ENCODE assay signal across 21 mouse cellular contexts in the genomic region with DNA sequence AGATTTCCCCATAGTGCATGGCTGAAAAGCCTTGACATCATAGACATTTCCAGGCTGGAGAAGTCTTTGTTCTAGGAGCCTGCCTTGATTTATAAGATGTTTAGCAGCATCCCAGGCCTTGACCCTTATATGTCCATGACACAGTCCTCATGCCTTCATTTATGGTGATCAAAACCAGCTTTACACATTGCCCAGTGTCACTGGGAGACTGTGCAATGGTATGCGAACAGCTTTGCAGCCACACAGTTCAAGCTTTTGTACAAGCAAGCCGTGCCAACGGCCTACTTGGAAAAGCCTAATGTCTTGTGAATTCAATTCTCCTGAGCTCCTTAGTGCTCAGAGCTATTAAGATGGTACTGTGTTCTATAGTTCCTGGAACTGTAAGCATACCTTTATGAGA. TPM values are rescaled to one million over a fixed set of nuclear protein-coding genes. Genes with fewer than 3 reads are reported as not detected.
DNase-seq lines count a peak whose midpoint lies in the region; ATAC-seq lines count a peak whose summit lies in the region.
"Had no signal": no experiment of that assay in that cellular context is flagged by ENCODE, and none has a peak within 500 bp of the region (broad histone marks: within the 10 kb centered on the region; RNA-seq: fewer than 3 reads in every experiment).

No protein-coding gene starts in this region.

- H3K27ac ChIP-seq in hindbrain, embryonic 15.5 days (replicated peaks): no peak overlapping the region
- H3K27ac ChIP-seq in hindbrain, embryonic 11.5 days (ENCODE audit: low read depth, low read length): no peak overlapping the region
- 0 out of 2 replicates have a peak overlapping the region, but pooled peaks have one; percentile 17 for H3K27ac ChIP-seq in midbrain, embryonic 12.5 days (replicated peaks)
- H3K27ac ChIP-seq in midbrain, embryonic 10.5 days (replicated peaks): no peak overlapping the region
- peak overlapping the region; percentile 19; the same call in 1 of the 2 replicates for H3K27ac ChIP-seq in neural tube, embryonic 15.5 days (replicated peaks)
- H3K27ac ChIP-seq: embryonic facial prominence, embryonic 15.5 days; limb, embryonic 13.5 days; liver, embryonic 13.5 days; lung, embryonic 15.5 days; macrophage had no signal

- 42% methylated on average over 3 of the region's 3 CpGs for WGBS in hindbrain, embryonic 15.5 days
- 83% methylated on average over 3 of the region's 3 CpGs for WGBS in hindbrain, embryonic 11.5 days
- 76% methylated on average over 3 of the region's 3 CpGs for WGBS in midbrain, embryonic 12.5 days
- 87% methylated on average over 3 of the region's 3 CpGs for WGBS in midbrain, embryonic 10.5 days
- WGBS in neural tube, embryonic 15.5 days: 31% methylated on average over 3 of the region's 3 CpGs

- ATAC-seq in hindbrain, embryonic 15.5 days (ENCODE audit: low FRiP score, low read depth): peak; percentile 59; the same call in 1 of the 2 replicates
- no peak for ATAC-seq in hindbrain, embryonic 11.5 days (ENCODE audit: low FRiP score)
- ATAC-seq in midbrain, embryonic 12.5 days (ENCODE audit: low FRiP score, low read depth): no peak
- 0 out of 2 replicates have a peak, but pooled peaks have one; percentile 35 for ATAC-seq in neural tube, embryonic 15.5 days (ENCODE audit: low FRiP score)
- ATAC-seq: midbrain, embryonic 16.5 days had no signal

- no peaks in the 10 kb centered on the region for H3K36me3 ChIP-seq in hindbrain, embryonic 15.5 days
- H3K36me3 ChIP-seq in hindbrain, embryonic 11.5 days (ENCODE audit: control insufficient read depth, insufficient read depth, low read length): no peaks in the 10 kb centered on the region
- H3K36me3 ChIP-seq in midbrain, embryonic 12.5 days: peaks cover 3% of the 10 kb centered on the region; the same call in 1 of the 2 replicates
- peaks cover 11% of the 10 kb centered on the region for H3K36me3 ChIP-seq in midbrain, embryonic 10.5 days
- no peaks in the 10 kb centered on the region for H3K36me3 ChIP-seq in neural tube, embryonic 15.5 days
- H3K36me3 ChIP-seq: embryonic facial prominence, embryonic 15.5 days had no signal

- H3K4me1 ChIP-seq in hindbrain, embryonic 15.5 days (replicated peaks): peaks cover 7% of the 10 kb centered on the region; the same call in 1 of the 2 replicates
- H3K4me1 ChIP-seq in hindbrain, embryonic 11.5 days (replicated peaks; ENCODE audit: control insufficient read depth, insufficient read depth, low read length): no peaks in the 10 kb centered on the region
- H3K4me1 ChIP-seq in midbrain, embryonic 12.5 days: peaks cover 4% of the 10 kb centered on the region; the same call in 1 of the 2 replicates
- H3K4me1 ChIP-seq in midbrain, embryonic 10.5 days: peaks cover 3% of the 10 kb centered on the region
- peaks cover 8% of the 10 kb centered on the region; the same call in 1 of the 2 replicates for H3K4me1 ChIP-seq in neural tube, embryonic 15.5 days
- H3K4me1 ChIP-seq: embryonic facial prominence, embryonic 15.5 days; heart, embryonic 12.5 days; limb, embryonic 13.5 days; liver, embryonic 13.5 days had no signal

- peak; percentile 39 to 70 for DNase-seq in adrenal gland, adult (ENCODE audit: inconsistent age in 2 of 2, low spot score in 1 of 2)
- DNase-seq in adrenal gland, adult 8-10 months: no peak
- DNase-seq in hindbrain, embryonic 11.5 days (ENCODE audit: low spot score): no peak
- no peak for DNase-seq in midbrain, embryonic 10.5 days (ENCODE audit: low spot score)
- DNase-seq in cerebellum, adult 8-10 months: no peak
- DNase-seq: cerebellum, adult 11 months; cerebellum, postnatal 14 days; gastrocnemius, postnatal 10 days; heart, adult 11 months; kidney, adult 9 months; liver, embryonic 13.5 days; right cerebral cortex, adult 18-20 months had no signal

- no peaks in the 10 kb centered on the region for H3K9me3 ChIP-seq in hindbrain, embryonic 15.5 days
- 0 out of 2 replicates have a peak, but pooled peaks cover 3% of the 10 kb centered on the region for H3K9me3 ChIP-seq in hindbrain, embryonic 11.5 days (ENCODE audit: control insufficient read depth, low read length)
- H3K9me3 ChIP-seq in midbrain, embryonic 12.5 days: 0 out of 2 replicates have a peak, but pooled peaks cover 4% of the 10 kb centered on the region
- H3K9me3 ChIP-seq in midbrain, embryonic 10.5 days (replicated peaks): peaks cover 13% of the 10 kb centered on the region
- no peaks in the 10 kb centered on the region; the same call in 1 of the 2 replicates for H3K9me3 ChIP-seq in neural tube, embryonic 15.5 days (replicated peaks)
- H3K9me3 ChIP-seq: embryonic facial prominence, embryonic 15.5 days; heart, embryonic 12.5 days; liver, embryonic 13.5 days had no signal

- H3K4me2 ChIP-seq in hindbrain, embryonic 15.5 days: no peak overlapping the region
- H3K4me2 ChIP-seq in hindbrain, embryonic 11.5 days (replicated peaks; ENCODE audit: low read depth, low read length): no peak overlapping the region
- H3K4me2 ChIP-seq in midbrain, embryonic 12.5 days (replicated peaks): no peak overlapping the region
- H3K4me2 ChIP-seq in neural tube, embryonic 15.5 days: no peak overlapping the region
- H3K4me2 ChIP-seq: embryonic facial prominence, embryonic 15.5 days; heart, embryonic 12.5 days; limb, embryonic 13.5 days; liver, embryonic 13.5 days; lung, embryonic 15.5 days had no signal

- no peaks in the 10 kb centered on the region for H3K27me3 ChIP-seq in hindbrain, embryonic 15.5 days
- H3K27me3 ChIP-seq in hindbrain, embryonic 11.5 days (ENCODE audit: control insufficient read depth, insufficient read depth, low read length): no peaks in the 10 kb centered on the region
- no peaks in the 10 kb centered on the region for H3K27me3 ChIP-seq in midbrain, embryonic 12.5 days
- H3K27me3 ChIP-seq in midbrain, embryonic 10.5 days (ENCODE audit: low read depth, poor library complexity, severe bottlenecking): no peaks in the 10 kb centered on the region
- no peaks in the 10 kb centered on the region for H3K27me3 ChIP-seq in neural tube, embryonic 15.5 days (replicated peaks)
- H3K27me3 ChIP-seq: embryonic facial prominence, embryonic 15.5 days; heart, embryonic 12.5 days; limb, embryonic 13.5 days; liver, embryonic 13.5 days had no signal

- H3K9ac ChIP-seq in hindbrain, embryonic 15.5 days: no peak overlapping the region
- no peak overlapping the region for H3K9ac ChIP-seq in hindbrain, embryonic 11.5 days (ENCODE audit: low read depth, low read length)
- no peak overlapping the region for H3K9ac ChIP-seq in midbrain, embryonic 12.5 days (replicated peaks)
- H3K9ac ChIP-seq in neural tube, embryonic 15.5 days (replicated peaks): no peak overlapping the region
- H3K9ac ChIP-seq: embryonic facial prominence, embryonic 15.5 days; heart, embryonic 12.5 days; limb, embryonic 13.5 days; liver, embryonic 13.5 days; lung, embryonic 15.5 days had no signal

- H3K4me3 ChIP-seq in hindbrain, embryonic 15.5 days: no peak overlapping the region
- H3K4me3 ChIP-seq in hindbrain, embryonic 11.5 days (ENCODE audit: low read depth, low read length): no peak overlapping the region
- no peak overlapping the region for H3K4me3 ChIP-seq in midbrain, embryonic 12.5 days
- no peak overlapping the region for H3K4me3 ChIP-seq in midbrain, embryonic 10.5 days
- no peak overlapping the region for H3K4me3 ChIP-seq in neural tube, embryonic 15.5 days (replicated peaks)
- H3K4me3 ChIP-seq: embryonic facial prominence, embryonic 15.5 days; heart, embryonic 12.5 days; limb, embryonic 13.5 days; liver, embryonic 13.5 days; lung, embryonic 15.5 days had no signal

RNA-seq across cellular contexts. Expression of a gene that starts 32.6 kb away (rescaled TPM):
- total RNA-seq in adrenal gland, adult 8-10 months (2022): 100 to 1,000 TPM; 150 to 167 (median 158) TPM
- 133 and 145 TPM in 2 replicates for polyA plus RNA-seq in hindbrain, embryonic 15.5 days (2015; fragmentation: Nextera tagmentation; extraction: Ambion mirVana)
- 102 TPM in 2 replicates for polyA plus RNA-seq in hindbrain, embryonic 11.5 days (2014; fragmentation: Nextera tagmentation; extraction: Ambion mirVana)
- 120 and 134 TPM in 2 replicates for polyA plus RNA-seq in midbrain, embryonic 12.5 days (2016; fragmentation: Nextera tagmentation; extraction: Ambion mirVana)
- 88.2 and 91.8 TPM in 2 replicates for polyA plus RNA-seq in midbrain, embryonic 10.5 days (2016; fragmentation: Nextera tagmentation; extraction: Ambion mirVana)
- 123 and 129 TPM in 2 replicates for polyA plus RNA-seq in neural tube, embryonic 15.5 days (2015; fragmentation: Nextera tagmentation; extraction: Ambion mirVana)

RNA-seq across cellular contexts. Expression of a gene that starts 58.2 kb away (rescaled TPM):
- 10 to 100 TPM; 17.4 to 24.5 (median 19.7) TPM for total RNA-seq in adrenal gland, adult 8-10 months (2022)
- 12.5 and 13.2 TPM in 2 replicates for polyA plus RNA-seq in hindbrain, embryonic 15.5 days (2015; fragmentation: Nextera tagmentation; extraction: Ambion mirVana)
- polyA plus RNA-seq in hindbrain, embryonic 11.5 days (2014; fragmentation: Nextera tagmentation; extraction: Ambion mirVana): 8.1 and 10.3 TPM in 2 replicates
- polyA plus RNA-seq in midbrain, embryonic 12.5 days (2016; fragmentation: Nextera tagmentation; extraction: Ambion mirVana): 11.1 and 13.2 TPM in 2 replicates
- polyA plus RNA-seq in midbrain, embryonic 10.5 days (2016; fragmentation: Nextera tagmentation; extraction: Ambion mirVana): 13.9 and 14.4 TPM in 2 replicates
- 14.3 and 16.0 TPM in 2 replicates for polyA plus RNA-seq in neural tube, embryonic 15.5 days (2015; fragmentation: Nextera tagmentation; extraction: Ambion mirVana)

RNA-seq across cellular contexts. Expression of a gene that starts 58.6 kb away (rescaled TPM):
- total RNA-seq in adrenal gland, adult 8-10 months (2022): 10 to 100 TPM; 71.0 to 93.1 (median 71.7) TPM
- polyA plus RNA-seq in hindbrain, embryonic 15.5 days (2015; fragmentation: Nextera tagmentation; extraction: Ambion mirVana): 102 and 105 TPM in 2 replicates
- polyA plus RNA-seq in hindbrain, embryonic 11.5 days (2014; fragmentation: Nextera tagmentation; extraction: Ambion mirVana): 70.2 and 78.5 TPM in 2 replicates
- polyA plus RNA-seq in midbrain, embryonic 12.5 days (2016; fragmentation: Nextera tagmentation; extraction: Ambion mirVana): 113 and 115 TPM in 2 replicates
- polyA plus RNA-seq in midbrain, embryonic 10.5 days (2016; fragmentation: Nextera tagmentation; extraction: Ambion mirVana): 117 and 126 TPM in 2 replicates
- polyA plus RNA-seq in neural tube, embryonic 15.5 days (2015; fragmentation: Nextera tagmentation; extraction: Ambion mirVana): 102 TPM in 2 replicates

Comparison
In these comparisons a context has a peak if more than half of its experiments do, and no peak if none do; other contexts are left out.
1. DNase-seq: peak in adrenal gland, adult (2 of 2); none in adrenal gland, adult 8-10 months (single experiment), hindbrain, embryonic 11.5 days (single experiment), midbrain, embryonic 10.5 days (single experiment) and cerebellum, adult 8-10 months (single experiment).
2. ATAC-seq: peak in hindbrain, embryonic 15.5 days (single experiment) and neural tube, embryonic 15.5 days (single experiment); none in hindbrain, embryonic 11.5 days (single experiment) and midbrain, embryonic 12.5 days (single experiment).
3. H3K27ac ChIP-seq: peak in midbrain, embryonic 12.5 days (single experiment) and neural tube, embryonic 15.5 days (single experiment); none in hindbrain, embryonic 15.5 days (single experiment), hindbrain, embryonic 11.5 days (single experiment) and midbrain, embryonic 10.5 days (single experiment).